Mouse (Mus musculus) right cerebral cortex, postnatal 25 days (tissue): Measurements from ENCODE around the gene Klf12.
"Not testable (repeated sequence)": the region's sequence is repeated elsewhere in the genome, so short reads cannot be mapped to it uniquely, and the experiment has no call there.

ENCODE experiments used
- DNase-seq: peaks from one replicate; pipeline ENCODE4 v3.0.0; 2022

The Klf12 gene

GRCm38 (mm10) chr14:99856158-99857011, 428.1 kb downstream of the Klf12 start:
- DNase-seq, result no peak

DNA sequence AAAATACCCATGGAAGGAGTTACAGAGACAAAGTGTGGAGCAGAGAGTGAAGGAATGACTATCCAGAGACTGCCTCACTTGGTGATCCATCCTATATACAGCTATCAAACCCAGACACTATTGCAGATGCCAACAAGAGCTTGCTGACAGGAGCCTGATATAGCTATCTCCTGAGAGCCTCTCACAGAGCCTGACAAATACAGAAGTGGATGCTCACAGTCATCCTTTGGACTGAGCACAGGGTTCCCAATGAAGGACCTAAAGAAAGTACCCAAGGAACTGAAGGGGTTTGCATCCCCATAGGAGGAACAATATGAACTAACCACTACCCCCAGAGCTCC, 430.0 kb downstream of the Klf12 start:
- not testable (repeated sequence) for DNase-seq

DNA sequence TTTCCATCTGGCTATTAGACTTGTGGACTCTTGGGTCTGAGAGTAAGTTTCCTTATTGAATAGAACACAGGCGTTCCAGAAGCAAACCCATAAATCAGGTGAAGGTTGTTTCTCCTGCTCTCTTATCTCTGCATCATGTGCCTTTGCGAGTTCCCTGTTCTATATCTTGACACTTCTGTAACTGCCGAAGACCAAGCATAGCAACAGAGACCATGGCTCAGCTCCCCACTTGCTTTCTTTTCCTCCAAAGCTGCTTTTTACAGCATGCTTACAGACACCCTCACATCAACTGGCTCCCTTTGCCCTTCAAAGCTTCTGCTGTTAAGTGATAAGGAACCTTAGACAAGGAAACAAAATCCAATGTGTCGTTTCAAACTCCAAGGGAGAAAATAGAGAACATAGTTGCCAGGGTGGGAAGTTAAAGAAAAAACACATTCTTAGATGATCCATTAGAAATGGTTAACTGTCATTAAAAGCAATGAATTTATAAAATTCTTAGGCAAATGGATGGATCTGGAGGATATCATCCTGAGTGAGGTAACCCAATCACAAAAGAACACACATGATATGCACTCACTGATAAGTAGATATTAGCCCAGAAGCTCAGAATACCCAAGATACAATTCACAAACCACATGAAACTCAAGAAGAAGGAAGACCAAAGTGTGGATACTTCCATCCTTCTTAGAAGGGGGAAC, 430.6 kb downstream of the Klf12 start:
- not testable (repeated sequence) for DNase-seq

- no peak for DNase-seq
Observed at GRCm38 (mm10) chr14:99850350-99850749, 434.1 kb downstream of the Klf12 start.

DNA sequence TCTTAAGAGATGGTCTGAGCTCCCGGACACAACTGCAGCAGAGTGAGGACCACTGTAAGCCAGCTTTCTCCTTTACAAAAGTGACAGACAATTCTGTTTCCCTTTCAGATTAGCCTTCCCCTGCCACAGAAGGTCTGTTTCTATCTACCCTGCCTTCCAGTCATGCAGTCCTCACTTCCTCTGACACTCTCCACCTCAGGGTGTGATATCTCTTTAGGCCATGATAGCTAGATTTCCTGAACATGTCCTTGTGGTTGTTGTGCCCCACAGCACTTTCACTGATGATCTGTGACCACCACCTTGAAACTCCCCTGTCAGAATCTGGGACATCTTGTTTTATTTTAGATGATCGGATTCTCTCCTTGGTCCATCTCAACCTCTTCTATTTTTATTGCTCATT, 437.0 kb downstream of the Klf12 start:
- no peak for DNase-seq

- no peak for DNase-seq
Observed at GRCm38 (mm10) chr14:99826713-99827112, 457.8 kb downstream of the Klf12 start.
